Mouse (Mus musculus) adrenal gland, postnatal 25 days (tissue): ENCODE measurements around the gene Ppfibp1. TPM values are rescaled to one million over a fixed set of nuclear protein-coding genes. Genes with fewer than 3 reads are reported as not detected.

ENCODE experiments used
- DNase-seq: peaks from one replicate; pipeline ENCODE4 v3.0.0; 2021; ENCODE audit warnings: mixed read lengths
- total RNA-seq: library from RNA; stranded (reverse); gene quantifications from 2 replicates; pipeline ENCODE4 v1.2.3, GENCODE M21; 2021

Gene Ppfibp1
- total RNA-seq, 1 experiment from 2014 or later: 98.9 TPM

GRCm38 (mm10) chr6:146913489-146914198 lies 25.4 kb downstream of the Ppfibp1 start:
- DNase-seq: no peak

GRCm38 (mm10) chr6:146915808-146916207 lies 27.5 kb downstream of the Ppfibp1 start:
- DNase-seq: no peak

GRCm38 (mm10) chr6:146917396-146917795 lies 29.1 kb downstream of the Ppfibp1 start:
- no peak for DNase-seq

GRCm38 (mm10) chr6:146918341-146918740 lies 30.1 kb downstream of the Ppfibp1 start:
- no peak for DNase-seq

- no peak for DNase-seq
Measured at GRCm38 (mm10) chr6:146926415-146926980, 38.2 kb downstream of the Ppfibp1 start.

DNA sequence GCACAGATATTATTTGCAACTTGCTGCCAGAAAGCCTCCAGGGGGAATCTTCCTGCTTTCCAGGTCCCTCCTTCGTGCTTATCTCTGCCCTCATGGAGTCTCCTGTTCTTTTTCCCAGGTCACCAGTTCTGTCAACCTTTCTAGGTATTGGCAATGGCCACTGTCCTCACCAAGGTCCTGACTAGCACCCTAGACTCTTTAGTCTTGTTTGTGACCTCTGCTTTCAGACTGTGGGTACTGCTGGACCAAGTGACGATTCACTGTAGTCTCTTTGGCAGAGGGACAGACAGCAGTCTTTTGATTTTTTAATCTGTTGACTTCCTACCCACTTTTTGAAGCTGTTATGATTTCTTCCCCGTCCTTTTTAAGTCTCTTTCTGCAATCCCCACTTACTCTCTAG lies 39.8 kb downstream of the Ppfibp1 start:
- no peak for DNase-seq

GRCm38 (mm10) chr6:146929031-146929430 lies 40.7 kb downstream of the Ppfibp1 start:
- no peak for DNase-seq

DNA sequence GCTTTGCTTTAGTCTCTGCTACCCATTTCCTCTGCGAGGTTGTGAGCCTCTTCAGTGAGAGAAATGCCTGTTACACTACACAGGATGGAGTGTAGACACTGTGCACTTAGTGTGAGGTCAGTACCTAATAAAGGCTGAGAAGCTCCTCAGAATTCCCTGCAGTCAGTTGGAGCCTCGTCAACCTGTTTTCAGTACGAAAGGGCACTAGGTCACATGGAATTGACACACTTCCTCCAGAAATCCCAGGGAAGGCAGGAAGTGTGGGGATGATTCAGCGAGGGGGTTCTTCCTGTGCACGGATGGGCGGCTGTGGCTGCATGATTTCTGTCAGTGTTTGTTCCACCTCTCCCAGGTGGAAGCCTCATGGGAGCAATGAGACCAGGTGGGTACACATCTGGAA lies 44.8 kb downstream of the Ppfibp1 start:
- no peak for DNase-seq

DNA sequence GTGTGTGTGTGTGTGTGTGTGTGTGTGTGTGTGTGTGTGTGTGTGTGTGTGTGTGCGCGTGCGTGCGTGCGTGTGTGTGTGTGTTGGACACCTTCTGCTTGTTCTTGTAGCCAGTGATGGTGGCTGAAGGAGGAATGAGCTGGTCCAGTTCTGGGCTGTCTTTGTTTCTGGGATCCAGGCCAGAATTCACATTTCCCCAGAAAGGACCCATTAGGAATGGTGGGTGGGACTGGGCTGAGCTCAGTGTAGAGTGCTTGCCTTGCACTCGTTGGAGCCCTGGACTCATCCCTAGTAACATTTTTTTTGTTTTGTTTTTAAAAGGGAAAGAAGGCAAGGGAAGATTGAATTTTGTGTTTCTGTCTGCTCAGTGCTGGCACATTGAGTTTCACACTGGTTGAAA lies 47.7 kb downstream of the Ppfibp1 start:
- no peak for DNase-seq

DNA sequence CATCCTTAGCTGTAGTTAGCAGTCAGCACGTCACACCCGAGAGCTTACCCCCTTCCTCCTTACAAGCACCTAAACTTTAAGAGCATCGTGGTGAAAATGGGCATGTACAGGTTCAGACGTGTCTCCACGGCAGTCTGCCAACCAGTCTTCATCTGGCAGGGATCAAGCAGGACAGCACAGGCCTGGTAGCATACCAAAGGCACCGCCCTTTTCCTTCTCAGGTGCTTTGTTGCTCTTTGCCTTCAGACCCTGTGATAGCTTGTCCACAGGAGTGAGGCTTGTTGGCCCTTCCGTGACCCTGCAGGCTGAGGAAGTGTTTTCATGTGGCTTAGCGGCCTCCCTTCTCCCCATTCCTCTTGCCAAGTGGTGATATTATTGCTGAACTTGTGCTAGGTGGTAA lies 50.7 kb downstream of the Ppfibp1 start:
- DNase-seq: no peak

DNA sequence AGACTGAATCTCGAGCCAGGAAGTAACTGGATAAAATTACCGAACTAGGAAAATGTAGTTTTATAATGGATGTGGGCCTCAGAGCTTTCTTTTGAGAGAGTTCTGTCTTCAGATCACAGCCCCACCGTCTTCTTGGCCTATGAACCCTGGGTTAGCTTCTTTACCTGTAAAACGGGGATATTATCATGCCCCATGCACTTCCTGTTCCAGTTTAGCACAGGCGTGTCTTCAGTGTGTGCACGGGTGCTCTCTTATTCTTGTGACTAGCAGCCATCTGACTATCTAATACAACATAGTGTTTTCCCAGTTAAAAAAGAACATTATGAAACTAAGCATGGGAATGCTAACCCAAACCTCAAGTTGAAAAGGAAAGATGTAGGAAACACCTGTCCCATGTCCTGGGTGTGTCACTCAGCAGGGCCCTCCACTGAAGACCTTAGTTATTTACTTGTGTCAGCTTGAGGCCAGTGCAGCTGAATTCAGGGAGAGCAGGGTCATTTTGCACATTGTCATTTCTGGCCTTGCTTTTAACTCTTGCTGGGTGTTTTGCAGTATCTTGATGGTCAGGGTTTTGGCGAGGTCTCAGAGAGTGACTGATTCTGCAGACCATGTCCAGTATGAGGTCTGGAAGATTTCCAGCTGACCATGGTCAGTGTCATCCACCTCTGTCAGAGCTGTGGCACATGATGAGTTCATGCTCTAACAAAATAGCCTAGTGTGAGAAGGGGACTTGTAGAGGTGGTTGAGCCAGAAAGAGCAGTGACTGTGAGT lies 53.4 kb downstream of the Ppfibp1 start:
- no peak for DNase-seq

GRCm38 (mm10) chr6:146944009-146944408 lies 55.7 kb downstream of the Ppfibp1 start:
- no peak for DNase-seq

GRCm38 (mm10) chr6:146944830-146945229 lies 56.5 kb downstream of the Ppfibp1 start:
- DNase-seq: no peak

DNA sequence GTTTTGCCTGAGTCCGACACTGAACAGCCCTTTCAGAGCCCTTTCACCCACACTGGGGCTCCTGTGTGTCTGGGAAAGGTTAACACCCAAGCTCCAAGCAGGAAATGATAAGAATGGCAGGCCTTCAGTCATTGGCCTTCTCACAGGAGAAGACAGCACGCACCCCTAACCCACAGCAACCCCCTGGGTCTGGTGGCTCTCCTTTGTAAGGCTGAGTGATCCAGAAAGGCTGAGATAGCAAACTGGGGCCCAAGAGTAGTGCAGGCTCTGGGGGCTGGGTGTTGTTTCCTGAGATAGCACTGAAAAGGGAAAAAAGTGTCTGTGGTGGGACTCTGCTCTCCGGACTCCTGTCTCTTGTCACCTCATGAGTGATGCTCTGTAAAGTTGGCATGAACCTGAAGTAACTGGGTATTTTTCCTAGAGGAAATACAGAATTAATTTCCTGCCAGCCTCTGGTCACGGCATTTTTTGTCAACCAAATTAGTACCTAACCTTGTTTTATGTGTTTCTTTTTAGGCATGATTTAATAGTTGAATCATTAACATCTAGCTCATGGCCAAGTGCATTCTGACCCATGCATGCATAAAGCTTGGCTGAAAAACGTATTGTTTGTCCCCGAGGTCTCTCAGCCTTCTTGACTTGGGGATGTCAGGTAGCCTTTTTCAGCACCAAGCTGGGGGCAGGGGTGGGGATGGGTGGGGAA lies 58.2 kb downstream of the Ppfibp1 start:
- no peak for DNase-seq

DNA sequence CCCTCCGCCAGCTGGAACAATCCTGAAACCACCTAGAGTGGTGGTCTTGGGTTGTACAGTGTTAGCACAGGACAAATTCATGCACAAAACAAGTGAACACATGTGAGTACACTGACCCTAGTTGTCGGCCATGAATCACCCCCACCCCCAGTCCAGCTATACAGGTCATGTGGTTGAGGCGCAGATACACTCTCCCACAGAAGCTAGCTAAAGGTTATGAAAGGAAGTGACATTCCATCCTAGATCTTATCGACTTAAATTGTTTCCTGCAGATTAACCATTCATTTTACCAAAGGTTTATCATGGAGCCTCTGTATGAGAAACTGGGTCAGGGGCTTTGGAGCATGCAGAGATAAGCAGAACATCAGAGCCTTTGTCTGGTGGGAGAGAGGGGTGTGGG lies 58.9 kb downstream of the Ppfibp1 start:
- no peak for DNase-seq

DNA sequence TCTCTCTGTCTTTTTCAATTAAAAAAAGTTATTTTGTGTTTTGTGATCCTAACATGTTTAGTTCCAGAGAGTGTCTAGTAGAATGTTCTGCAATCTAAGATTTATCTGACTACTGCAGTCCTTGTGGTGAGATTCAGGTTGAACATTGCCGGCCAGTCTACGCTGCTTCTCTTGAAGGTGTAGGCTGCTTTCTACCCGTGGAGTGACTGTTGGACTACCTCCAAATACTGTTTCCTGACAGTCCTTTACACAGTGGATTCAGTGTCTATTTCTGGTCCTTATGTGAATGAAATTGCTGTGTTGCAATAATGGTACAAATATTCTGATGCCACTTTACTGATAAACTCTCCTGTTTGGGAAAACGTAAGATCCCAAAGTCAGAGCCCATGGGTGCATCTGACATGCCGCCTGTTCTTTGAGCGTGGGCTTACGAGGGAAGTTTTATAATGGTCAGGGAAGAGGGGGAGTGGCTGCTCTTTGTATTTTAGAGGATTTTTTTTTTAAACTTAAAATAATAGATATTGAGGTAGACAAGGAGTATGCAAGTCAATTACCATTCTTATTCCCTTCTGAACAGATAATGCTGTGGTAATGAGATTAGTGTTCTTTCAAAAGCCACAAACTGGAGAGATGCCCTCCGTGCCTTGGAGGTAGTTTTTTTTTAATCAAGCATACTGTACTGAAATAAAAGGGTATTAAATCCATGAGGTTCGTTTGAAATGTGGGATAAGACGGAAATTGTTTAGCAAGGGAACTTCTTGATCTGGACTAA lies 61.6 kb downstream of the Ppfibp1 start:
- DNase-seq: no peak

GRCm38 (mm10) chr6:146950454-146950832 lies 62.2 kb downstream of the Ppfibp1 start:
- no peak for DNase-seq

GRCm38 (mm10) chr6:146954258-146954657 lies 66.0 kb downstream of the Ppfibp1 start, which contains the start of gene 1700034J05Rik:
TSS of gene 1700034J05Rik (minus strand) at chr6:146954422.
- no peak for DNase-seq

DNA sequence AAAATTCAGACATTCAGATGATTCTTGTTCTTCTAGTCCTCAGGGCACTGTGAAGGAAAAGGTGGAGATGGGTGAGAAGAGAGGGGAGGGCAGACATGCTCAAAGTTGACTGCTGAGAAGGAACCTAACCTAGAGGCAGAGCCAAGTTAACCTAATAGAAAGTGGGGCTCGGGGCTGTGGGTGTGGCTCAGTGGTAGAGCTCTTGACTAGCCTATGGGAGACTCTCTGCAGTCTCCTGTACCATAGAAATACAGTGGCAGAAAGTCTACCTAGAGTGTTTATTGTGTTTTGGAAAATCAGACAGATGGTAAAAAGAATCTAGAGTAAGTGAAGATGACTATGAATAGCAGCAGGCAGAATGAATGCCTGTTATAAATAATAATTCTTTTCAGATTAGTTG lies 67.2 kb downstream of the Ppfibp1 start:
- DNase-seq: no peak

GRCm38 (mm10) chr6:146955896-146956295 lies 67.6 kb downstream of the Ppfibp1 start:
- no peak for DNase-seq

- DNase-seq: no peak
Measured at GRCm38 (mm10) chr6:146956961-146957360, 68.7 kb downstream of the Ppfibp1 start.

GRCm38 (mm10) chr6:146958694-146959093 lies 70.4 kb downstream of the Ppfibp1 start:
- DNase-seq: no peak
